Mouse (Mus musculus) mouse embryonic stem cell (cell line): ENCODE data around the gene Taf8.

Source experiments
- in situ Hi-C, 2 experiments: fragments of 300-500 bp; cut with MboI; formaldehyde crosslinking; loops; 1 replicate in 1 of 2; 3 replicates in 1 of 2; pipeline ENCODE4 v1.14.3; 2019 to 2020; ENCODE audit warnings: low sequenced_read_pairs in 2 of 2, low pct_unique_long_range_greater_than_20kb in 1 of 2, mixed read lengths in 1 of 2; ENCODE audit not compliant: unreplicated experiment in 1 of 2

Gene Taf8

DNA sequence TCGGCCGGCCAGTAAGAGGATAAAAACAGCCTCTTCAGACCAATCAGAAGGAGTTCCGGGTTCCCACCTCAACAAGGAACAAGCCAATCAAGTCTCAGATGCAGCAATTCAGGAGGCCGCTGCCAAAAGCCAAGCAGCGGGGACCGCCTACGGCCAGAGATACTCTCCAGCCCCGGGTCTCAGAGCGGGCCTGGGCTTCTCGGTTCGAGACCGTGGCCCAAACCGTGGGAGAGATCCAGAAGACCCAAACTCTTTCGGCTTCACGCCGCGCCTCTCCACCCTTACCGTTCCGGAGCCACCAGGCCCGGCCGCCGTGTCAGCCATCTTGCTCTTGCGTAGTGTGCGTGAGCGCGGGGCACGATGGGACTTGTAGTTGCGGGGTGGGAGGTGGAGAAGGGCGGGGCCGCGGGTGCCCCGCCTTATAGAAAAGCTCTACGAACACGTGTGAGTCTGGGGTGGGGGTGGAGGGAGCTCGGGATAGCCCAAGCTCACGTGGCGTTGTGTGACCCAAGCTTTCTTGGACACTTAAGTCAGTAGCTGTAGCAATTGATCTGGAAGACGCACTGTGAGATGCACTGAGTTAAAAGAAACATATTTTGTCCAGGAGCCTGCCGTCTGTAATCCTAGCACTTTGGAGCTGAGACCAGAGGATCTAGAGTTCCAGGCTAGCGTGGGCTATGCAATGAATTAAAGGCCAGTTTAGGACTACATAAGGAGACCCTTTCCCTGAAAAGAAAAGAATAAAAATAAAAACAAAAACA is at the start of gene Taf8:
Taf8 (minus strand) TSS at position 347 of the 761 bp plus-strand sequence.
- in situ Hi-C loops = no loop called here

DNA sequence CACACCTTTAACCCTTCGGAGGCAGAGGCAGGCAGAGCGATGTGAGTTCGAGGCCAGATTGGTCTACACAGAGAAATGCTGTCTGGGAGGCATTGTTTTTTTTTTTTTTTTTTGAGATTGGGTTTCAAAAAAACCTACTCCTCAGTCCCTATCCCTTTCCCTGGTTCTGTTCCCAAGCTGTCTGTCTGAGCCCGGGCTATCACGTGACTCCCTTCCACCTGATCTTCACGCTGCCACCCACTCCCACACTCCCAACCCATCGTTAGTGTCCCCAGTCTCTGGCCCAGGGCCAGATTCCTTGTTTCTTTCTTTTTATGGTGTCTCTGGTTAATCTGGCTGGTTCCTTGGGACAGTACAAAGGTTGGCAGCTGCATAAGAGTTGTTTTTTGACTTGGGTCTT is 49.0 kb upstream of the Taf8 start:
- in situ Hi-C loops = no loop called here

DNA sequence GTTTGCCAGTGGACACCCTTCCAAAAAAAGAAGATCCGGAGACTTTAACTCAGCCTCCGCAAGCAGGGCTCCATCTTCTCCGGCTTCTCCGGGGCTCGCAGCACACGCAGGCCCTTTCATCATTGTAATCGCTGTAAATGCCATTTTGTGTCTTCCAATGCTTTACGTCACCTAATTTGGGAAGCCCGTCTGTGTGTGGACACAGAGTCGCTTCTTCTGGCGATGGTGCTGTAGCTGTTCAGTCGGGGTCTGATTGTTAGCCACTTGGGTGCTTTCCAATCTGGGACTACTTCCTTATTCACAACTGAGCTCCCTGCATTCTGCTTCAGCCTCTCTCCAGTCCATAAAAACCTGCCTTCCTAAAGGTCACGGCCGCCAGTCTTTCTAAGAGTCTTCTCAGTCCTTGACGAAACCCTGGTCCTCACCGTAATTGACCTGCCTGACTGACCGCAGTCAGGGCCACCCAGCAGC is 43.8 kb upstream of the Taf8 start:
- in situ Hi-C loops = no loop called here

DNA sequence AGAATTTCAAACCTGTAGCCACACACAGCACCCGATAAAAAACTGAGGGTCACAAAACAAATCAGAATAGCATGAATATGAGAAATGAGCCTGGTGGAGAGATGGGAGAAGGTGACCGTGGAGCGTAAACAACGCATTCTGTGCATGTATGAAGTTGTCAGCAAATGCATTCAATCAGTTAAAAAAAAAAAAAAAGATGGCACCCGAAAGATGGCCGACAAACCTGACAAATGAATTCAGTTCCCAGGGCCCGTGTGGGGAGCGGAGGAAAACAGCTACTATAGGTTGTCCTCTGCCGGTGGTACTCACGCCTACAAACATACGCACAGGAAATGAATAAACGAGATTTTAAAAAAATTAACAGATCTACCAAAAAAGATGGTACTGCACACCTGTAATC is 43.1 kb upstream of the Taf8 start:
- in situ Hi-C loops = no loop called here

DNA sequence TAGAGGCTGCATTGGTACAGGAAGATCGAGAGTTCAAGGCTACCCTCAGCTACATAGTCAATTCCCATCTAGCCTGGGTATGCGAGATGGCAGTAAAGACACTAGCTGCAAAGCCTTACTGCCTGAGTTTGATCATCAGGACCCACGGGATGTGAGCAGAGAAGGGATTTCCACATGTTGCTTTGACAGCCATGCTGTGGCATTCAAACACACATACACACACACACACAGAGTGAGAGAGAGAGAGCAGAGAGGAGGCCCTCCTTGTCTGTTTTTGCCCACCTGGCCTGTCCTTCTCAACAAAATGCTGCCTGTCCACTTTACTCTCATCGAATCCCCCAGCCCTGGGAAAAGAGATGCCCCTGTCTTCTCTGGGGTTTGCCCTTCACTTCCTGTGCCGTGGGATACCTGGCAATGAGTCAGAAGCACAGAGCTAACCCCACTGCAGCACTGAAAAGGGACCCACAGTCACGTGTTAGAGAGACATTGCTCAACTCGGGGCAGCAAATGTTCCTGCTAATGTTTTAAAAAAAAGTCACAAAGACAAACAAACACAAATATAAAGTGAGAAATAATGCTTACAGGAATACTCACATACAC is 41.1 kb upstream of the Taf8 start:
- in situ Hi-C loops = no loop called here

DNA sequence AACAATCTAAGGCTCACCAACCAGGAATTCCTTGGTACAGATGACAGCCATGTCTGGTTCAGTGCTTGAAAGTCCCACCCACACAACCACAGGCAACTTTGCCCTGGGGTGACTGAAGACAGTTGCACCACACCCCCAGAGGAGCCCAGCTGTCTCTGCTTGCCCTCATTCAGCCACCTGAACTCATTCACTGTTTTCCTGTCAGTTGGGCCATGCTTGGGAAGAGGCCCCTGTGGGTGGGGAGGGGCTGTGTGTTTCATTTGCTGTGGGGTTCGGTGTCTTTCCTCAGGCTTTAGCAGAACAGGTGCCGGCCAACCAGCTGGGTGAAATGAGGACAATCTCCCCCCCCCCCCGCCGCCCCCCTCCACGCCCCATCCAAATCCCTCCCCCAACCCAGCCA is 40.0 kb upstream of the Taf8 start:
- in situ Hi-C loops = no loop called here

DNA sequence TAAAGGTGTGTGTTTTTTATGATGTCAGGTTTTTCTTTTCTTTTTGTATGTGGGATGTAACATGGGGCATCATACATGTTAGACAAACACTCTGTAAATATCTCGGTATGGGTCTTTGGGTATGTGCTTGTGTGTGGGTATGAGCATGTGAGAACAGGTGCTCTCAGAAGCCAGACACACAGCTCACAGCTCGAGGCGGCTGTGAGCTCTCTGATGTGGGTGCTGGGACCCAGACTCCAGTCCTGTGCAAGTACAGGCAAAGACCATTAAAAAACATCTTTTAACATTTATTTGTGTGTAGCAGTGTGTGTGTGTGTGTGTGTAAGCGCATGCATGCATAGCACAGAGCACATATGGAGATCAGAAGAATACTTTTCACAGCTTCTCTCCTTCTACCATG is 37.0 kb upstream of the Taf8 start:
- in situ Hi-C loops = no loop called here

DNA sequence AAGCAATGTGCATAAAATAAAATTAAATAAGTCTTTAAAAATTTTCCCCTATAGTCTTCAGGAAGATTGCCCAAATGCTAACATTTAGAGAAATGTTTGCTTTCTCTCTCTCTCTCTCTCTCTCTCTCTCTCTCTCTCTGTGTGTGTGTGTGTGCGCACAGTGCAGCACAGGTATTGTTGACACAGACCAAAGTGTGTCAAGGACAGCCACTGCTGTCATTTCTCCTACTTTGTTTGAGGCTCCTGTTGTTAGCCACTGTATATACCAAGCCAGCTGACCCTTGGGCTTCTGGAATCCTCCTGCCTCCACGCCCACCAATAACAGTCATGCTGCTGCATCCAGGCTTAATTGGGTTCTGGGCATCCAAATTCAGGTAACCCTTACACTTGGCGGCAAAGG is 36.0 kb upstream of the Taf8 start:
- in situ Hi-C loops = no loop called here

DNA sequence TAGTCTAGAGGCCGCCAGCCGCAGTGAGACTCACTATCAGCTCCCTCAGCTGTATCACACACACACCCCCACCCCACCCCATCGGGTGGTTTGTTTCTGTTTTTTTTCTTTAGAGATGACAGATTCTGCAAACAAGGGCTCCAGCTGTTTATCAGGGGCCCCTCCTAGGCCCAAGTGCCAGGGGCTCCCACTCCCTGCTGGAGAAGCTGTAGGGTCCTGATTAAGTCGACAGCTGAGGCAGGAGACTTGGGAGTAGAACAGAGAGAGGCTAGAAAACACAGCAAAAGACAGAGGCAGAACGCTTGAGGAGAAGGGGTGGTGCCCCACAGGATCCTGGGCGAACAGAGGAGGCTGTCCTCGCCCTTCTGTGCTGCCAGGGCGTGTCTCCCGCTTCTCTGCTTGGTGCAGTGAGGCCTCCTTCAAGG is 33.7 kb upstream of the Taf8 start:
- in situ Hi-C loops = no loop called here

DNA sequence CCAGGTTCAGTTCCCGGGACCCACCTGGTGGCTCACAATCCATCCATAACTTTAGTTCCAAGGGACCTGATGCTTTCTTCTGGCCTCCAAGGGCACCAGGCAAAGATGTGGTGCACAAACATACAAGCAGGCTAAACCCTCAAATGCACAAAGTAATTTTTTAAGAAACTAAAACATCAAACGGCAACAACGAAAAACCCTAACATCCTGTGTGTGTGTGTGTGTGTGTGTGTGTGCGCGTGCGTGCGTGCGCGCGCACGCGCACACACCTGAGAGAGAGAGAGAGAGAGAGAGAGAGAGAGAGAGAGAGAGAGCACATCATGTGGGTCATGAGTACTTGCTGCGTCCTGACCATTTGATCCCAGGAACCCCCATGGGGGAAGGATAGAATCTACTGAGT is 31.6 kb upstream of the Taf8 start:
- in situ Hi-C loops = no loop called here

DNA sequence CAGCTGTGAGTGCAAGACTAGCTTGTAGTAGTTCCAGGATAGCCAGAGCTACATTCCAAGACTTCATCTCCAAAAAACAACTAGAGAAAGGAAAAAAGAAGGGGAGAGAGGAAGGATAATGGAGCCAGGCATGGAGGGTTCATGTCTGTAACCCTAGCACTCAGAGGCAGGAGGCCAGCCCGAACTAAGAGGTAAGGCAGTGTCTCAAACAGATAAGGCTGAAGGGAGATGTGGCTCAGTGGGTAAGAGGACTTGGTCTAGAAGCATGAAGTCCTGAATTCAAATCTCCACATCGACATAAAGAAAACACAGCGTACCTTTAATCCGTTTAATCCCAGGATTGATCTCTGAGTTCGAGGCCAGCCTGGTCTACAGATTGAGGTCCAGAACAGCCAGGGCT is 30.3 kb upstream of the Taf8 start:
- in situ Hi-C loops = no loop called here

DNA sequence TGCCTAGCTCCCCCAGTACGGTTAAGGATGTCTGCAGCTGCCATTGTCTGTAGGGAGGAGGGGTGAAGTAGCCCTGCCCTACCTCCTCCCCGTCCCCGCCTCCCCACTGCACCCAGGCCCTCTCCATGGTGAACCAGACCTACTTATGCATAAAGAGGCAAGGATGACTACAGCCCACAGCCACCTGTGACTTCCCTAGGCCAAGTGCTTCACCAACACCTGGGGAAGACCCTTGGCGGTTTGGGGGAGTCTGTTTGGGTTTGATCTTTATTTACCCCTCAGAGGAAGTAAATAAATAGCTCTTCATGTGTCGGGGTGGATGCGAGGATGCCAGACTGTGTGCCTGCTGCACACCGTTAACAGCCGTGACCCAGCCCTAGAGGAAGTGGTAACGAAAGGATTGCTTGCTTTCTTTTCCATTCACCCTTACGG is 29.3 kb upstream of the Taf8 start:
- in situ Hi-C loops = no loop called here

DNA sequence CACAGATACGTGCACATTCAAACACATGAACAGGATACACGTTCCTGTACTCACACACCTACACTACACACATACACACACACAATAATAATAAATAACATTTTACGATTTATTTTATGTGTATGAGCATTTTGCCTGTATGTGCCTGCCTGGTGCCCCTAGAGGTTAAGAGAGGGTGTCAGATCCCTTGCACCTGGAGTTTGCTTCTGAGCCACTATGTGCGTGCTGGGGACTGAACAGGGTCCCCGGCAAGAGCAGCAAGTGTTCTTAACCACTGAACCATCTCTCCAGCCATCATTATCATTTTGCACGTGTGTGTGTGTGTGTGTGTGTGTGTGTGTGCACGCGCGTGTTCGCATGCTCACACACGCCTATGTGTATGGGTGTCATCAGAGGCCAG is 27.5 kb upstream of the Taf8 start:
- in situ Hi-C loops = loop anchor here in 1 of 2 experiments (5.0 kb wide), 1 partner anchor 53 kb away; no protein-coding TSS in a partner anchor

DNA sequence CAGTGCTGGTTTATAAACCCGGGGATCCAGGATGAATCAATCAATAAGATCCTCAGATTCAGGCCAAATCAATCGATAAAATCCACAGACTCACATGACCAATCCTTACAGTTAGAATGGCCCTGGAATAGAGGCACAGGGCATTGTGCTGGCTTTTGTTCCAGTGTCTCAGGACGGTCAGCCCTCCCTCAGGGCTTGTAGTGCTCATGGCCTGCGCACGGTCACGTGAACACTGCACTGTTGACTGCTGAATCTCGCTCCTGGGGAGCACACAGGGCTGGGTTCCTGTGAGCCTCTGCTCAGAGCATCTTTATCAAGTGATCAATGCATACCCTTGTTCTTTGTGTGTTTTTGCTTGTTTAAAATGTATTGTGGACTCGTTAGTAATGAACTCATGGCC is 26.8 kb upstream of the Taf8 start:
- in situ Hi-C loops = loop anchor here in 1 of 2 experiments (5.0 kb wide), 1 partner anchor 53 kb away; no protein-coding TSS in a partner anchor

DNA sequence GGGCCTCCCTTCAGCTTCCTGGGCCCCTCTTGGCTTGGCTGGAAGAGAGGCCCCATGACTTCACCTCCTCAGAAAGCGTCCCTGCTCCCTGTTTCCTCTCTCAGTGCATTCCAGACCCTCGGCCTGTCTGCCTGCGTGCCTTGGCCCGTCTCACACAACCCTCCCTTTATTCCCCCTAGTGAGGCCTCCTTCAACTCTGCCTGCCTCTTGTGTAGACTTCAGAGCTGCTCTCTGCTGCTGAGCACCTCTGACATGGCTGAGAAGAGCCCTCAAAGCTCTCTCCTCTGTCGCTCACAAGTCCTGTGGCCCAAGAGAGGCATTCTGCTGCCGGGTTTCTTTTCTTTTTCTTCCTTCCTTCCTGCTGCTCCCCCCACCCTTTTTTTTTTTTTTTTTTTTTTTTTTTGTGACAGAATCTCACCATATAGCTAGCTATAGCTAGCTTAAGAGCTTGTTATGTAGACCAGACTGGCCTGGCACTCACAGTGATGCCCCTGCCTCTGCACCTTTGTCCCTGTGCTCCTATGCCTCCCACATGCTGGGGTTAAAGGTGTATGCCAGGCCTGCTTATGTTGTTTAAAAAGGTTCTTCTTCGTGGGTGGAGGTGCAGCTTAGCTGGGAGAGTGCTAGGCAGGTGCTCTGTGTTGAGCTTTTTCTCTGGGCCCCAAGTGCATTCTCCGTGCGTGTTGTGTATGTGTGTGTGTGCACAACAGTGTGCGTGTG is 25.6 kb upstream of the Taf8 start:
- in situ Hi-C loops = loop anchor here in 1 of 2 experiments (5.0 kb wide), 1 partner anchor 55 kb away; no protein-coding TSS in a partner anchor

DNA sequence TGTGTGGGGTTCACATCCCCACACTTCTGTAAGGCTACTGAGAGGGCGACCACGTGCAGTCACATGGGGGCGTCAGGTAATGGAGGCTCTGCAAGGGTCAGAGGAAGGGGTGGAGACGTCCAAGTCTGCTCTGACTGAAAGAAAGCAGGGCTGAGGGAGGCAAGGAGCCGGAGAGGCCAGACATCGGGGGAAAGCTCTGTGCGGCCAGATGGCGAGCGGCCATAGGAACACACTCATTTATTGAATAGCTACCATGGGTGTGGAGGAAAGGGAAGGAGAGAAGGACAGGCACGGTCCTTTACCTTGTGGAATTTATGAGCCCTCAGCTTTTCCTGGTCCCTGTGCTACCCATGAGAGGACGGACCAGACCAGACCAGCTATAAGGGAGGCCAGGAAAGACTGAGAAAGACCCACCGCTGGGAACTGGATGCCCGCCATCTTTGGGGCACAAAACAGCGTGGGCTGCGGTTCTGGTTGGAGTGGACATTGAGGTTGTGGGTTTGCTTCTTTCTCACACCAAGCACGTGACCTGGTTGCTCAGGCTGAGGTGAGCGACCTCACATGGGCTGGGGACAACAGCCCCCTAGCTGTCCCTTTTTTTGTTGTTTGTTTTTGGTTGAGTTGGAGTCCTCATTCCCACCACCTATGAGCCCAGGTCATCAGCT is 24.9 kb upstream of the Taf8 start:
- in situ Hi-C loops = loop anchor here in 1 of 2 experiments (5.0 kb wide), 1 partner anchor 55 kb away; no protein-coding TSS in a partner anchor

DNA sequence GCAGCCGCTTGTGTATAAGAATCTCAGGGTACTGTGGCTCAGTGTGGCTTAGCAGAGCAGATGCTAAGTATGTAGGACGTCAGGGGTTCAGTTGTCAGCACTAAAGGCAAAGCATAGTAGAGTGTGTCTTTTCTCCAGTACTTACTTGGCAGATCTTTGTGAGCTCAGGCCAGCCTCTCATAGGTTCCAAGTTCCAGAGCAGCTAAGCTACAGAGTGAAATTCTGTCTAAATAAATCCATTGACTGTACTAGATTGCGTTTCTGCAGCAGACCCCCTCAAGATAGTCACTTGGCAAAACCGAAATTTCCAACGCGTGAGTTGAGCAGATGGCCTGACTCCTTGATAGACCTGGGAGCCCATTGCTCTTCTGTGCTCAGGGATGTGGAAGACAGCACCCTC is 22.9 kb upstream of the Taf8 start:
- in situ Hi-C loops = loop anchor here in 1 of 2 experiments (5.0 kb wide), 1 partner anchor 57 kb away; no protein-coding TSS in a partner anchor

DNA sequence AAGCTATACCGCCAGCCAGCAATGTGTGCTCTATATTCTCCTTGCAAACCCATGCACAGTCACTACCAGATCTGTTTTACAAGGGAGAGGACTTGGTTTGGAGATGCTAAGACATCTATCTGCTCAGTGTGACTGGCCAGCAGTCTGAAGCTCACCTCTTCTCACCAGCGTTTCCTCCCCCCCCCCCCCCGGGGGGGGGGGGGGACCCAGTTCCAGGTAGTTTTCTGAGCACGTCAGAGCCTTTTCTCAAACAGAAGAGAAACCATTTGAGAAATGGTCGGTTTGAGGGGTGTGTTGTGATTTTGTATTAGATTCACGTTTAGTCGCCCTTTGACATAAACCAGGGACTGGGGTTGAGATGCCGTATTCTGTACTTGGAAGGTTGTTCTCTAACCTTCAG is 22.0 kb upstream of the Taf8 start:
- in situ Hi-C loops = no loop called here

DNA sequence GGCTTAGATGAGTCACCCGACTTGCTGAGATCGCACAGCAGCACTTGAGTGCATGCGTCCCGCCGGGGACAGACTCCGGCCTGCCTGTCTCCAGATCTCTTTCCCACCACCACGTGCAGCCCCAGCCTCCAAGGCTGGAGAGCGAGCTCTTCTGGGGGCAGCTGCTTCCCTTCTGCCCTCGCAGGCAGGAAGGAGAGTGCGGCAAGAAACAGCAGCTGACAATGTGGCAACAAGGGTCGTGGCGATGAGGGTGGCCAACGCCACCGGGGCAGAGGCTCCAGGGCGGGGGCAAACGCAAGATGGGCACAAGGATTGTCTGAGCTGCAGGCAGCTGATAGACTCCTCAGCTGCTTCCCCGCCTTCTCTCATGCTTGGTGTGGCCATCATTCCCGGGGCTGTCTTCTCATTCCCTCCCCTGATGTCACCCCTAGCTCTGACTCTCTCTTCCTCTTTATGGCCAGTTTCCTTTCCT is 21.2 kb upstream of the Taf8 start:
- in situ Hi-C loops = no loop called here
